Mouse (Mus musculus): ENCODE measurements at regions not wholly inside any gene's neighbourhood (a gene's known extent, or its start where the extent isn't known, plus 50 kb on each side); places are given as distances from the start of the nearest gene placed in this dataset.

DNA sequence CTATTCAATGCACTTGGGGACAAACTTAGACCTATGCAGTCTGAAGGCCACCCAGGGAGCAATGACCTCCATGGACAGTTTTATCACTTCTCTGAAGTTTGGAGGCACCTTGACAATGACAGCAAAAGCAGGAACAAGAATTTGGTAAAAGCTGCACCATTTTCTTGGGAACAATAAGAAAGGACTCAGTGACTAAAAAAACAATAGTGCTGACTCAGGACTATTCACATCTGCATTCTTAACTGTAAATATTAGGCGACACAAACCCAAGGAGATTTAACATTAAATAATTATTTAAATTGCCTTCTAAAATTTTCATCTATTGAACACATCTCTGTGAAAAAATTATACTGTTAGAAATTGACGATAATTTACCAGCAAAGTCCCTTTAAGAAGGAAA lies 356.2 kb downstream of the Nup35 start:
- DNase-seq = no peak

GRCm38 (mm10) chr2:80998296-80998695 lies 381.3 kb downstream of the Nup35 start:
- DNase-seq = no peak

- DNase-seq = no peak
These were observed 390.0 kb downstream of the Nup35 start for GRCm38 (mm10) chr2:81007071-81007470.

DNA sequence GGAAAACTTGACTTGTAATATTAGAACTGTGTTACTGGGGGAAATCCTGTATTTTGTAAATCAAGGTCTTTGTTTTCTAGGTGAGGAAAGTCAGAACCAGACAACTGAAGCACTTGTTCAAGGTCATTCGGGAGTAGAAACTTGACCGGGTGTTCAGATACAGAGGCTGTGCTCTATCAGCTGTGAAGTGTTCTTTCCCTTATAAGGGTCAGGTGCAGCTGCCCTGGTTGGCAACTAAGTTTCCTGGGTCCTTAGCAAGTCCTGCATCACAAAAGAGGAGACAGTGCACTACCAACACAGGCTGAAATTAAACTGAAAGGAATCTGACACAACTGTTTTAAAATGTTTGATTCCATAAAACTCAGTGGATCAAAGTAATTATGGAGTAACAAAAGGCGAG lies 406.6 kb downstream of the Nup35 start:
- DNase-seq = no peak

Data from cerebellum, postnatal 25 days (tissue).